Mouse (Mus musculus): ENCODE data around the gene Alg1. TPM values are rescaled to one million over a fixed set of nuclear protein-coding genes. Genes with fewer than 3 reads are reported as not detected.

Gene Alg1
- polyA plus RNA-seq (2012; rRNA removed): 48.7 and 54.2 TPM in 2 replicates

DNA sequence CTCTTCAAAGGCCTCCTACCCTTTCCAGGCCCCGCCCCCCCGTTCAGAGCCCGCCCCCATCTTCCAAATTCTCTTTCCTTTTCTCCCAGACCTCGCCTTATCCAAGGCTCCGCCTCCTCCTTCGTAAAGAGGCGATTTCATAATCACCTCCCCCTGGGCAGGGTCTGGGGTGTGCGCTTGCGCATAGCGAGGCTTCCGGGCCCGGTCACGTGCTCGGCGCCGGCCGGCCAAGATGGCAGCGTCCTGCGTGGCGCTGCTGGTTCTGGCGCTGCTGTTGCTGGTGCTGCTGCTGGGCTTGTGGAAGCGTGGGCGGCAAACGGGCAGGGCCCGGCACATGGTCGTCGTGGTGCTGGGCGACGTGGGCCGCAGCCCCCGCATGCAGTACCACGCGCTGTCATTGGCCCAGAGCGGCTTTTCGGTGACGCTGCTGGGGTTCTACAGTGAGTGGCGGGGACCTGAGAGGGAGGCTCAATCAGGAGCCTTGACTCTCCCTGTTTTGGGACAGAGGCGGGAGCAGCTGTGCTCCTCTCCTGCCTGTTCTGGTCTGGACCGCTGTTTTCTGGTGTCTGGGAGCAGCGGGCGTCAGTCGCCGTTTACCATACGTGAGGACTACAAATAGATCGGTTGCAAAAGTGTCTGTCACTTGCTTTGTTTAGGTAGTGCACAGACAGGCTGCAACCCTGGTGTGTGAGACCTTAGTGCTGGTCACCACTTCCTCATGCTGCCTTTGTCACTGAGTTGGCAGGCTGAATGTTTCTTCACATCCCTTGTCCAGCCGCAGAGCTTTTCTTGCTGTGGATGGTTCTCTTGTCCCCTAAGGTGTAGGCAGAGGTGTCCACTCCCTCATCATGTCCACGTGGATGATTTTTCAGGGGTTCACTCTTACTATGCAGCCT, at the start of gene Alg1:
Gene Alg1, plus strand, starts transcription at position 204 of the 896 bp plus-strand sequence.

DNA sequence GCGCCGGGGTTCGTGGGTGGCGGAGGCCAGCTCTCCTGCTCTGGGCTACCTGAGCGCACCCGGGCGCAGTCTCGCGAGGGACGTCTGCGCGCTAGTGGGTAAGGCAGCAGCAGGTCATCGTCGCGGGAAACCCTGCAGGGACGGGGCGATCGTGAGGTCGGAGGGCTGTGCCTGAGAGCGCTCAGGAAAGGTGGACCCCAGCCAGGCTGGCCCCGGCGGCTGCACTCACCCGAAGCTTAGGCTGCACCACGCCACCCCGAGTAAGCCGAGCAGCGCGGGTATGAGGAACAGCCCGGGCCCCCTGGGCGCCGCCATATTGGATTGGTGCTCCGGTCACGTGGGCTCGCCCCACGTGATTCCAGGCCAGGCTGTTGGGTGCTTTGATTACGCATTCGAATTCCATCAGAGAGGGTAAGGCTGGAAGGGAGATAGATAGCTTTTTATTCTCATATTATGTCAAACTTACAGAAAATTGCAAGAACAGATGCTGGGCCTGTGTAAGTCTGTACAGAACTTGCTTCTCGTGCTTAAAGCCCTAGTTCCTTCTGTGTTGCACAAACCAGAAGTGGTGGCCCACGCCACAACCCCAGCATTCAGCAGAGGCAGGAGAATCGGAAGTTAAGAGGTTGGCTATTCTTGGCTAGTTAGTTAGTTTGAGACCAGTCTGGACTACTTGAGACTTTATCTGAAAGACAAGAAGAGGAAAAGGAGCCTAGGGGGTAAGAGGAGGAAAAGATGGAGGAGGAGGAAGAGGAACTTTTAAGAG, 29.6 kb upstream of the Alg1 start, which contains the start of gene Nagpa:
Gene Nagpa, minus strand, starts transcription at position 345 of the 766 bp plus-strand sequence.

DNA sequence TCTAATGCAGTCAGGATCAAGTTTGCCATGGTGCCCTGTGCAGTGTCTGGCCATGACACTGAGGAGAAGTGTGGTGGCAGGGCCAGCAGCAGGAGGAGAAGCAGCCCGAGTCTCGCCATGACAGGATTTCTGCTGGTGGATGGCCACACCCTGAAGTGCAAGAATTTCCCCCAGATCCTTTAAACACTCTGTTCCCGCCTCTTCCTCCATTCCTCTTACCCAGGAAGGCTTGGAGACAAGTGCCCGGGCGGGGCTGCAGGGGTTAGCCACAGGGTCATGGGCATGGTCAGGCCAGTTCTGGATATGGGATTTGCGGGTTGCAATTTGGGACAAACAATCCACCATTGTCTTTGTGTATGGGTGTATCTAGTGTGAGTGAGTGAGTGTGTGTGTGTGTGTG, 11.3 kb upstream of the Alg1 start, which contains the start of gene AU021092:
Gene AU021092, minus strand, starts transcription at position 160 of the 400 bp plus-strand sequence.

DNA sequence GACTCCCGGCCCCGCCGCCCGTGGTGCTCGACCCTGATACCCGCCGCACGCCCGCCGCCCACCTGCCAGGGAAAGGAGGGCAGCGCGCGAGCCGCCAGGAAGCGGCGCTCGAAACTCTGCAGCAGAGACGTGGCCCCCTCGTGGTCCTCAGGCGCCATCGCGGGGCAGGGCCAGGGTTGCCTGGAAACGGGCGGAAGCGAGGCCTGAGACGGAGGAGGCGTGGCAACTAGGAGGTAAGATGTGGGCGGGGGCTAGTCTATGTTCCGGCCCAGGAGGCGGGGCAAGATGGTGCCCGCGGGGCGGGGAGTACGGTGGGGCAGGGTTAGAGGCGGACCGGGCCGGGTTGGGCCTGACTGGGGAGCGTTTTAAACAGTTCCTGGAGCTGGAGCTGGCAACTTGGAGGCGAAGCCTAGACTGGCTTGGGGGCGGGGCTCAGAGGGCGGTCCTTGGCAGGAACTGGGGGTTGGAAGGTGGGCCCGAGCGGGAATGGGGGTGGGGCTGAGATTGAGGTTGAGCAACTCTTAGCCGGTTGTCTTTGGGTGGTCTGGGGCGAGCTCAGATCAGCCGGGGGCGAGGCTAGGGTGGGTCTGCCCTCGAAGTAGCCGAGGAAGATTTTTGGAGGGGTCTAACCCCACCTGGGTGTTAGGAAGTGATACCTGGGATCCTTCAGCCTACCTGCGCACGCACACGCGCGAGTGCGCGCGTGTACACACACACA, 22.5 kb downstream of the Alg1 start, which contains the start of gene Eef2kmt:
Gene Eef2kmt, minus strand, starts transcription at position 205 of the 718 bp plus-strand sequence.

Other genes with a start within 250 kb of the Alg1 start
- gene Sept12, start 235.8 kb upstream of the Alg1 start, polyA plus RNA-seq (2012; rRNA removed): not detected in 2 replicates
- 0.87 and 2.6 TPM in 2 replicates for gene Smim22, start 226.3 kb upstream of the Alg1 start, polyA plus RNA-seq (2012; rRNA removed)
- gene Rogdi, start 220.1 kb upstream of the Alg1 start, polyA plus RNA-seq (2012; rRNA removed): 133 and 146 TPM in 2 replicates
- gene Glyr1, start 183.8 kb upstream of the Alg1 start, polyA plus RNA-seq (2012; rRNA removed): 155 and 173 TPM in 2 replicates
- gene Ubn1, start 183.6 kb upstream of the Alg1 start, polyA plus RNA-seq (2012; rRNA removed): 29.5 and 30.5 TPM in 2 replicates
- 0.15 and 1.8 TPM in 2 replicates for gene Ppl, start 101.2 kb upstream of the Alg1 start, polyA plus RNA-seq (2012; rRNA removed)
- 1.1 and 1.4 TPM in 2 replicates for gene Sec14l5, start 86.5 kb upstream of the Alg1 start, polyA plus RNA-seq (2012; rRNA removed)
- 9.8 and 12.6 TPM in 2 replicates for gene Nagpa, start 29.6 kb upstream of the Alg1 start, polyA plus RNA-seq (2012; rRNA removed)
- gene AU021092, start 11.3 kb upstream of the Alg1 start, polyA plus RNA-seq (2012; rRNA removed): 10.9 and 14.9 TPM in 2 replicates
- gene Eef2kmt, start 22.4 kb downstream of the Alg1 start, polyA plus RNA-seq (2012; rRNA removed): 13.9 and 16.0 TPM in 2 replicates

Measured in central nervous system, embryonic 14 days (tissue).